Mouse (Mus musculus) cortical plate, adult 2 months (tissue): Measurements from ENCODE around the gene Narfl.

ENCODE experiments used
- CTCF ChIP-seq: fragments of 200-500 bp; IDR thresholded peaks from 2 replicates; pipeline ENCODE4 v1.5.1; 2011; ENCODE audit warnings: mild to moderate bottlenecking, control low read depth, low read length; ENCODE audit not compliant: insufficient read depth; ENCODE audit errors: extremely low read depth
- POLR2A ChIP-seq: fragments of 200-500 bp; IDR thresholded peaks from 2 replicates; pipeline ENCODE4 v1.6.1; 2011; ENCODE audit warnings: mild to moderate bottlenecking, low read length, control low read depth; ENCODE audit not compliant: insufficient read depth; ENCODE audit errors: extremely low read depth

GRCm38 (mm10) chr17:25732082-25732481 lies 41.5 kb upstream of the Narfl start:
- TF ChIP-seq POLR2A (no peak), CTCF (peak; percentile 91)
